Mouse (Mus musculus) MEL (cell line): ENCODE measurements around the gene Map3k12. TPM values are rescaled to one million over a fixed set of nuclear protein-coding genes. Genes with fewer than 3 reads are reported as not detected.

Source experiments
- DNase-seq: peaks from one replicate; pipeline ENCODE4 v3.0.0; 2011; ENCODE audit warnings: low read depth, low spot score
- H3K27ac ChIP-seq: 2 replicates; pipeline ENCODE4 v1.5.1; 2012; ENCODE audit warnings: low read depth, mild to moderate bottlenecking, control low read depth, low read length, moderate library complexity; ENCODE audit not compliant: control insufficient read depth
- H3K27me3 ChIP-seq, 2 experiments: fragments of 150-350 bp in 1 of 2; sonication (generic) in 1 of 2; 2 replicates each; pipeline ENCODE4 v1.6.1; 2012; ENCODE audit warnings: low read length in 2 of 2, mild to moderate bottlenecking in 2 of 2, improper control_type of control experiment in 1 of 2, moderate library complexity in 1 of 2; ENCODE audit not compliant: insufficient read depth in 2 of 2, control insufficient read depth in 1 of 2
- H3K36me3 ChIP-seq, 2 experiments: 2 replicates each; pipeline ENCODE4 v1.6.1; 2012 to 2014; ENCODE audit warnings: low read length in 2 of 2, improper control_type of control experiment in 1 of 2, inconsistent platforms in 1 of 2, mild to moderate bottlenecking in 1 of 2; ENCODE audit not compliant: insufficient read depth in 2 of 2, control insufficient read depth in 1 of 2
- H3K4me1 ChIP-seq, 2 experiments: fragments of 150-350 bp in 1 of 2; sonication (generic) in 1 of 2; 2 replicates each; pipeline ENCODE4 v1.6.1; 2012; ENCODE audit warnings: low read length in 2 of 2, improper control_type of control experiment in 1 of 2, mild to moderate bottlenecking in 1 of 2; ENCODE audit not compliant: insufficient read depth in 2 of 2, control insufficient read depth in 1 of 2
- H3K4me3 ChIP-seq, 2 experiments: fragments of 150-350 bp in 1 of 2; sonication (generic) in 1 of 2; 2 replicates each; pipeline ENCODE4 v1.5.1; 2012; ENCODE audit warnings: low read depth in 2 of 2, low read length in 2 of 2, mild to moderate bottlenecking in 2 of 2, moderate library complexity in 2 of 2, control low read depth in 1 of 2, improper control_type of control experiment in 1 of 2; ENCODE audit not compliant: control insufficient read depth in 1 of 2, insufficient read depth in 1 of 2
- H3K79me2 ChIP-seq: 2 replicates; pipeline ENCODE4 v1.6.1; 2012; ENCODE audit warnings: mild to moderate bottlenecking, low read length, moderate library complexity; ENCODE audit not compliant: control insufficient read depth, poor library complexity, insufficient read depth
- H3K9ac ChIP-seq: 2 replicates; pipeline ENCODE4 v1.6.1; 2012; ENCODE audit warnings: low read depth, mild to moderate bottlenecking, control low read depth, low read length, moderate library complexity; ENCODE audit not compliant: control insufficient read depth, poor library complexity, severe bottlenecking
- H3K9me3 ChIP-seq: fragments of 150-350 bp; sonication (generic); replicated peaks from 2 replicates; pipeline ENCODE4 v1.6.1; 2012; ENCODE audit warnings: mild to moderate bottlenecking, low read length, improper control_type of control experiment, moderate library complexity; ENCODE audit not compliant: insufficient read depth
- CHD1 ChIP-seq: IDR thresholded peaks from 2 replicates; pipeline ENCODE4 v1.6.1; 2012; ENCODE audit warnings: low read depth, mild to moderate bottlenecking, inconsistent platforms, low read length, improper control_type of control experiment
- CHD2 ChIP-seq: IDR thresholded peaks from 2 replicates; pipeline ENCODE4 v1.6.1; 2011; ENCODE audit warnings: low read length, improper control_type of control experiment
- ELF1 ChIP-seq: IDR thresholded peaks from 2 replicates; pipeline ENCODE4 v1.6.1; 2014; ENCODE audit warnings: low read depth, mild to moderate bottlenecking, inconsistent platforms, low read length, improper control_type of control experiment, moderate library complexity
- EP300 ChIP-seq, 2 experiments: IDR thresholded peaks; 2 replicates each; pipeline ENCODE4 v1.6.1; 2011; ENCODE audit warnings: improper control_type of control experiment in 2 of 2, low read length in 2 of 2, low read depth in 1 of 2, mild to moderate bottlenecking in 1 of 2
- ETS1 ChIP-seq: IDR thresholded peaks from 2 replicates; pipeline ENCODE4 v1.6.1; 2012; ENCODE audit warnings: low read depth, mild to moderate bottlenecking, inconsistent platforms, low read length, improper control_type of control experiment, moderate library complexity
- GABPA ChIP-seq: IDR thresholded peaks from 2 replicates; pipeline ENCODE4 v1.6.1; 2012; ENCODE audit warnings: low read depth, mild to moderate bottlenecking, inconsistent platforms, low read length, improper control_type of control experiment, moderate library complexity
- HCFC1 ChIP-seq: IDR thresholded peaks from 2 replicates; pipeline ENCODE4 v1.6.1; 2012; ENCODE audit warnings: low read depth, mild to moderate bottlenecking, inconsistent platforms, low read length, improper control_type of control experiment, moderate library complexity
- MAFK ChIP-seq: IDR thresholded peaks from 2 replicates; pipeline ENCODE4 v1.6.1; 2011; ENCODE audit warnings: low read depth, mild to moderate bottlenecking, low read length, improper control_type of control experiment, borderline replicate concordance
- MXI1 ChIP-seq: IDR thresholded peaks from 2 replicates; pipeline ENCODE4 v1.6.1; 2011; ENCODE audit warnings: mild to moderate bottlenecking, low read depth, low read length, improper control_type of control experiment
- MYB ChIP-seq: IDR thresholded peaks from 2 replicates; pipeline ENCODE4 v1.6.1; 2011; ENCODE audit warnings: mild to moderate bottlenecking, low read depth, low read length, improper control_type of control experiment
- MYC ChIP-seq: IDR thresholded peaks from 2 replicates; pipeline ENCODE4 v1.6.1; 2011; ENCODE audit warnings: low read depth, mild to moderate bottlenecking, low read length, improper control_type of control experiment, moderate library complexity
- NELFE ChIP-seq: IDR thresholded peaks from 2 replicates; pipeline ENCODE4 v1.6.1; 2011; ENCODE audit warnings: low read depth, low read length, improper control_type of control experiment
- NRF1 ChIP-seq: IDR thresholded peaks from 2 replicates; pipeline ENCODE4 v1.6.1; 2014; ENCODE audit warnings: low read depth, mild to moderate bottlenecking, inconsistent platforms, low read length, improper control_type of control experiment, moderate library complexity; ENCODE audit not compliant: poor library complexity, insufficient read depth, severe bottlenecking
- SIN3A ChIP-seq: IDR thresholded peaks from 2 replicates; pipeline ENCODE4 v1.6.1; 2012; ENCODE audit warnings: low read length, improper control_type of control experiment, inconsistent platforms
- SMC3 ChIP-seq: IDR thresholded peaks from 2 replicates; pipeline ENCODE4 v1.6.1; 2011; ENCODE audit warnings: low read depth, low read length, improper control_type of control experiment
- TAL1 ChIP-seq: IDR thresholded peaks from 2 replicates; pipeline ENCODE4 v1.6.1; 2012; ENCODE audit warnings: mild to moderate bottlenecking, inconsistent platforms, low read length, moderate library complexity, mixed read lengths
- TBP ChIP-seq: IDR thresholded peaks from 2 replicates; pipeline ENCODE4 v1.8.0; 2011; ENCODE audit warnings: low read depth, low read length, improper control_type of control experiment
- UBTF ChIP-seq: IDR thresholded peaks from 2 replicates; pipeline ENCODE4 v1.6.1; 2012; ENCODE audit warnings: low read depth, mild to moderate bottlenecking, inconsistent platforms, low read length, improper control_type of control experiment, moderate library complexity, borderline replicate concordance; ENCODE audit not compliant: insufficient read depth
- ZKSCAN1 ChIP-seq: IDR thresholded peaks from 2 replicates; pipeline ENCODE4 v1.6.1; 2012; ENCODE audit warnings: low read depth, mild to moderate bottlenecking, inconsistent platforms, low read length, improper control_type of control experiment, moderate library complexity
- ZMIZ1 ChIP-seq: IDR thresholded peaks from 2 replicates; pipeline ENCODE4 v1.6.1; 2012; ENCODE audit warnings: low read depth, mild to moderate bottlenecking, inconsistent platforms, low read length, improper control_type of control experiment, moderate library complexity
- ZNF384 ChIP-seq: IDR thresholded peaks from 2 replicates; pipeline ENCODE4 v1.6.1; 2012; ENCODE audit warnings: low read depth, mild to moderate bottlenecking, inconsistent platforms, low read length, improper control_type of control experiment
- polyA plus RNA-seq, 2 experiments: library from polyadenylated mRNA; stranded (reverse) in 1 of 2; unstranded in 1 of 2; fragments of >175 nt in 1 of 2; fragments of >200 nt in 1 of 2; gene quantifications; 2 replicates each; pipeline versions ENCODE4 v1.2.1 to v1.2.4; 2012; ENCODE audit warnings: low replicate concordance in 2 of 2, low read depth in 1 of 2; ENCODE audit not compliant: insufficient read length in 2 of 2, insufficient read depth in 1 of 2, missing spikeins in 1 of 2
- total RNA-seq: library from RNA; depleted of rRNA; stranded (reverse); fragments of 300-350 nt; gene quantifications from 2 replicates; pipeline ENCODE4 v1.2.3, GENCODE M21; 2012

Gene Map3k12
- total and polyA plus RNA-seq, 3 experiments = 1.7 to 2.8 TPM; not detected in 1

GRCm38 (mm10) chr15:102517631-102517975, 739 bp upstream of the Map3k12 start (continued):
- TF ChIP-seq SMC3 = peak; percentile 5; the same call in 1 of the 2 replicates
- no peak for TF ChIP-seq NRF1
- TF ChIP-seq TBP = peak; percentile 96
- peak; percentile 21; the same call in 1 of the 2 replicates for TF ChIP-seq MXI1
- TF ChIP-seq UBTF = no peak
- TF ChIP-seq TAL1 = no peak
- no peak for TF ChIP-seq CHD2

- TF ChIP-seq MAFK = no peak
- no peak for TF ChIP-seq GABPA
- TF ChIP-seq MYC = no peak
- TF ChIP-seq SMC3 = no peak
- TF ChIP-seq CHD1 = no peak
- TF ChIP-seq UBTF = no peak
- no peak for TF ChIP-seq NELFE
- TF ChIP-seq CHD2 = no peak
- TF ChIP-seq ELF1 = no peak
- TF ChIP-seq ETS1 = no peak
- no peak for TF ChIP-seq ZKSCAN1
- no peak for TF ChIP-seq ZNF384
- no peak for TF ChIP-seq ZMIZ1
- no peak for TF ChIP-seq EP300 (IDR thresholded peaks at IDR 0.05; ENCODE audit: low read depth in 1 of 2, low read length in 2 of 2)
- TF ChIP-seq SIN3A = no peak
- no peak for TF ChIP-seq HCFC1
- TF ChIP-seq MYB = no peak
- TF ChIP-seq TAL1 = no peak
- Histone ChIP-seq H3K27me3 (no peaks in the 10 kb centered on the region), H3K9ac (peak overlapping the region; percentile 69), H3K36me3 (peaks cover 0 to 14% of the 10 kb centered on the region in 2 experiments; a peak in 2 of 4 replicates), H3K9me3 (no peaks in the 10 kb centered on the region), H3K27ac (no peak overlapping the region), H3K79me2 (peaks cover 17% of the 10 kb centered on the region), H3K4me3 (peak overlapping the region; percentile 70 to 78), H3K4me1 (peaks cover 5 to 20% of the 10 kb centered on the region in 2 experiments; a peak in 3 of 4 replicates)
- DNase-seq = no peak
Measured at GRCm38 (mm10) chr15:102516293-102516692, 571 bp downstream of the Map3k12 start.
